Mouse (Mus musculus): Measurements from ENCODE around the gene 4931409K22Rik.
A peak's percentile ranks its signal among the peaks of the same experiment; 100 is the strongest.

Gene 4931409K22Rik

GRCm38 (mm10) chr5:24556709-24557108 lies at the start of gene 4931409K22Rik:
Gene 4931409K22Rik (minus strand): TSS chr5:24556809.
- no peak for DNase-seq (ENCODE audit: low spot score in 2 of 2)

GRCm38 (mm10) chr5:24605980-24606665 lies 49.5 kb upstream of the 4931409K22Rik start:
- DNase-seq (ENCODE audit: low spot score in 2 of 2) = no peak

- DNase-seq (ENCODE audit: low spot score in 2 of 2) = no peak
Measured at GRCm38 (mm10) chr5:24605321-24605979, 48.8 kb upstream of the 4931409K22Rik start.

- DNase-seq (ENCODE audit: low spot score in 2 of 2) = no peak
Measured at GRCm38 (mm10) chr5:24604656-24605100, 48.1 kb upstream of the 4931409K22Rik start.

- DNase-seq (ENCODE audit: low spot score in 2 of 2) = peak in 1 of 2 experiments; percentile 31
Measured at GRCm38 (mm10) chr5:24604080-24604655, 47.6 kb upstream of the 4931409K22Rik start.

- no peak for DNase-seq (ENCODE audit: low spot score in 2 of 2)
Measured at GRCm38 (mm10) chr5:24603431-24604010, 46.9 kb upstream of the 4931409K22Rik start.

- DNase-seq (ENCODE audit: low spot score in 2 of 2) = no peak
Measured at GRCm38 (mm10) chr5:24602751-24603343, 46.2 kb upstream of the 4931409K22Rik start.

GRCm38 (mm10) chr5:24601911-24602750 lies 45.5 kb upstream of the 4931409K22Rik start:
- no peak for DNase-seq (ENCODE audit: low spot score in 2 of 2)

- no peak for DNase-seq (ENCODE audit: low spot score in 2 of 2)
Measured at GRCm38 (mm10) chr5:24601071-24601835, 44.6 kb upstream of the 4931409K22Rik start.

GRCm38 (mm10) chr5:24600236-24600635 lies 43.6 kb upstream of the 4931409K22Rik start:
- no peak for DNase-seq (ENCODE audit: low spot score in 2 of 2)

GRCm38 (mm10) chr5:24599137-24599536 lies 42.5 kb upstream of the 4931409K22Rik start:
- no peak for DNase-seq (ENCODE audit: low spot score in 2 of 2)

GRCm38 (mm10) chr5:24598570-24599006 lies 42.0 kb upstream of the 4931409K22Rik start:
- DNase-seq (ENCODE audit: low spot score in 2 of 2) = peak; percentile 46 to 67

GRCm38 (mm10) chr5:24597901-24598569 lies 41.4 kb upstream of the 4931409K22Rik start:
- DNase-seq (ENCODE audit: low spot score in 2 of 2) = no peak

GRCm38 (mm10) chr5:24597221-24597728 lies 40.7 kb upstream of the 4931409K22Rik start:
- peak; percentile 77 to 84 for DNase-seq (ENCODE audit: low spot score in 2 of 2)

GRCm38 (mm10) chr5:24596519-24597171 lies 40.0 kb upstream of the 4931409K22Rik start:
- DNase-seq (ENCODE audit: low spot score in 2 of 2) = peak in 1 of 2 experiments; percentile 33

- no peak for DNase-seq (ENCODE audit: low spot score in 2 of 2)
Measured at GRCm38 (mm10) chr5:24595786-24596380, 39.3 kb upstream of the 4931409K22Rik start.

GRCm38 (mm10) chr5:24595261-24595660 lies 38.7 kb upstream of the 4931409K22Rik start:
- no peak for DNase-seq (ENCODE audit: low spot score in 2 of 2)

- no peak for DNase-seq (ENCODE audit: low spot score in 2 of 2)
Measured at GRCm38 (mm10) chr5:24594346-24594745, 37.7 kb upstream of the 4931409K22Rik start.

Data from natural killer cell, adult 2 months (primary cell).